Mouse (Mus musculus) central nervous system, embryonic 18 days (tissue): ENCODE measurements around the gene Creb3l1. TPM values are rescaled to one million over a fixed set of nuclear protein-coding genes. Genes with fewer than 3 reads are reported as not detected.

Experiments used
- polyA plus RNA-seq: library from polyadenylated mRNA; depleted of rRNA; stranded (reverse); fragments of >200 nt; gene quantifications from 2 replicates; pipeline ENCODE4 v1.2.3, GENCODE M21; 2012; rRNA removed

The Creb3l1 gene
- polyA plus RNA-seq: 1.9 and 2.2 TPM in 2 replicates

GRCm38 (mm10) chr2:92024274-92024672, at the start of gene Creb3l1:
TSS of gene Creb3l1 (minus strand) at chr2:92024502.

DNA sequence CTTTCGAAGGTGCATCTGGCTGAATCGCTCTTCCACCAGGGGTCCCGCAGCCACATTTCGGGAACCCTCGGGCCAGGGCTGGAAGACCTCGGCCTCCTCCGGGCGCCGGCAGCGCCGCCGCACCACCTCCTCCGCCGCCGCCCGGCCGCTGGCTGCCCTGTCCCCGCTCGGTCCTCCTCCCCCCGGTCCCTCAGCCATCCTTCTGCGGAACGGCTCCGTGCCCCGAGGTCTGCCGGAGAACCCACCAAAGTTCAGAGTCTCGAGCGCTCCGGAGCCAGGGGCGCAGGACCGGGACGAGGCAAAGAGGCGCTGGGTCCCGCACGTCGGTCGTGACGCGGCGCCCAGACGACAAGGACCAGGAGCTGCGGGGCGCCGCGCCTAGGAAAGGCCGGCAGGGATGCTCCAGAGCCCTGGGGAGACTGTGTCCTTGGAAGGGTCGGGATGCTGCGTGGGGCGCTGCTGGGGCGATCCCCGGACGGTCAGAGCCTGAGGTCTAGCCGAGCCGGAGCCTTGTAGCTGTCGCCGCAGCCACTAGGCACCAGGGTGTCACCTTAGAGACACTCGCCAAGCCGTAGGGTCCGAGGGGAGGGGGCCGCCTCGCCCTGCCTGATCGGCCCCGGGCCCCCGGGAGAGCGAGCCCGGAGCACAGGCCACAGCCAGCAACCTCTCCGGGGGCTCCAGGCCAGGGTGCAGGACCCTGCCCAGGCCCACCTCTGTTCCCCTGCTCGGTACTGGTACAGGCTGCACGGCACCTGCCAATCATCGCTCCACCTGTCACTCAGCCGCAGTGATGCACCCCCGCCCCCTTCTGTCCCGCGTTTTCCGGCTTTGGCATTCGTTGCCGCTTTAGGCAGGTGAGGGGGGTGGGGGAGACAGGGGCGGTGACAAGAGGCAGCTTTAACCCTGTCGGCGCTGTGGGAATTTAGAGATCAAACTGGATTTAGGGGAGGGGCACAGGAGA, 48.4 kb downstream of the Creb3l1 start, which contains the start of gene Dgkz:
Dgkz (minus strand) TSS at position 284 of the 961 bp plus-strand sequence.

GRCm38 (mm10) chr2:91945483-91945882, 78.8 kb downstream of the Creb3l1 start, which contains the start of gene Gm9821:
TSS of gene Gm9821 (plus strand) at chr2:91945703.

Other genes starting within 250 kb of the Creb3l1 start
- 3.1 and 4.8 TPM in 2 replicates for gene Chrm4, start 97.3 kb downstream of the Creb3l1 start, polyA plus RNA-seq
- 108 and 125 TPM in 2 replicates for gene Mdk, start 92.2 kb downstream of the Creb3l1 start, polyA plus RNA-seq
- gene Gm9821, start 78.8 kb downstream of the Creb3l1 start, polyA plus RNA-seq: not detected in 2 replicates
- 127 and 128 TPM in 2 replicates for gene Dgkz, start 48.6 kb downstream of the Creb3l1 start, polyA plus RNA-seq
- 44.3 and 60.4 TPM in 2 replicates for gene Phf21a, start 68.6 kb upstream of the Creb3l1 start, polyA plus RNA-seq